Mouse (Mus musculus) thymus, postnatal 0 days (tissue): ENCODE results near the gene Pear1. TPM values are rescaled to one million over a fixed set of nuclear protein-coding genes. Genes with fewer than 3 reads are reported as not detected.
A peak's percentile ranks its signal among the peaks of the same experiment; 100 is the strongest.

Source experiments
- DNase-seq: peaks from one replicate; pipeline ENCODE4 v3.0.0-alpha.2; 2015; ENCODE audit warnings: low spot score
- polyA plus RNA-seq: library from polyadenylated mRNA; unstranded; fragments of >200 nt; fragmentation: Nextera tagmentation; extraction: Ambion mirVana; gene quantifications from 2 replicates; pipeline ENCODE4 v1.2.1, GENCODE M21; 2015

Pear1 gene
- polyA plus RNA-seq, 1 experiment from 2014 or later: 3.5 TPM

DNA sequence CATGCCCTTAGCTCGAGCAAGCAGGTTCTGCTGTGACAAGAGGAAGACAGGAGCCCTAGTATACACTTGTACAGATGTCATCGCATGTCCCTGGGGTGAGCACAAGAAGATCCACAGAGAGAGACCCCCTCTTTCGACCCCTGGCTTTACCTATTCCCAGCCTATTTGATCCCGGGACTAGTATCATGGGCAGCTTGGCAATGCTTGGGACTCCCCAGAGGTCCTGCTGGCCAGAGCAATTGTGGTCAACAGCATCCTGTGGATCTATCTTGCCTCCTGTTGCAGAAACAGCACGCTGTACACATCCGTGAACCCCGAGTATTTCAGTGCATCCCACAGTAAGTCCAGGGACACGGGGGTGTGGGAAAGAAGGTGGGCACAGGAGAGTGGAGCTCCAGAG, 12.8 kb downstream of the Pear1 start:
- DNase-seq: no peak

GRCm38 (mm10) chr3:87809322-87809962, 14.7 kb downstream of the Pear1 start:
- DNase-seq: no peak

GRCm38 (mm10) chr3:87804038-87804677, 19.9 kb downstream of the Pear1 start:
- DNase-seq: no peak

DNA sequence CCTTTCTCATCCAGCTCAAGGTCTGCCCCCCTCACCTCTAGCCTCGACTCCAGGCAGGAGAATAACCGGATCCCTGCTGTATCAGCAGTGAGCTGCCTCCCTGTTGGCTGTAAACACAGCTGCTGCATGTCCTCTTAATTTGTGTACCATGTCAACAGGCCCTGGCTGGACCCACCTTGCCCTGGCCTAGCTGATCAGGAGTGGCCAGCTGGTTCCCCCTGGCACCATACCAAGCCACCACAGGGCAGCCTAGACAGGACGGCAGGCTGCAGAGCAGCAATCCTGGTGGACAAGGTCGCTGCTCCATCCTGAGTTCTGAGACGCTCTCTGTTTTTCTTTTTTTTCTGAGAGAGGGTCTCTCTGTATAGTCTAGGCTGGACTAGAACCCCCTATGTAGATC, 22.4 kb downstream of the Pear1 start:
- no peak for DNase-seq

DNA sequence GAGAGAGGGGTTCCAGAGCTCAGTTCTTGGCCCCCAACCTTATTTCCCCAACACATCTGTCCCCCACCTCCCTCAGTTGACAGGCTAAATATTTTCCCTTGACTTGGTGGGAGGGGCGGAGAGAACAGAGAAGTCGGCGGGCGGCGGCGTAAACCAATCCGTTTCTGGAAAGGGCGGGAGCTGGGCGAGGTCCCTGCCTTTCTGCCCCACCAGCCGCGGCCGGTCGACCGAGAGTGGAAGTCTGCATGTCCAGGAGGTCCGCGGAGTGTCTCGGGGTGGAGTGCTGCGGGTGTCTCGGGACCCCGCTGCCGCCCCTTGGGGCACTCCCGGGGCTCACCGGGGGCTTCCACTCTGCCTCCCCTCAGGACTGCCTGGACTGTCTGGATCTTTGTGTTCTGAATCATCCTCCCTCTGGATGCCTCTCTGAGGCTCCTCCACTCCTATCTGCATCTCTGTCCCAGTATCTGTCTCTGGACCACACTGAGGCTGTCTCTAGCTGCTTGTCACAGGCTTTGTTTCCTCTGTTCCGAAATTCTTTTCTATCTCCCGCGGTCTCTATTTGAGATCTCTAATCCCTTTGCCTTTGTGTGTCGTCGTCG, 27.3 kb downstream of the Pear1 start, which contains the start of gene Insrr:
Insrr (plus strand) TSS at position 216 of the 599 bp plus-strand sequence.
- no peak for DNase-seq

DNA sequence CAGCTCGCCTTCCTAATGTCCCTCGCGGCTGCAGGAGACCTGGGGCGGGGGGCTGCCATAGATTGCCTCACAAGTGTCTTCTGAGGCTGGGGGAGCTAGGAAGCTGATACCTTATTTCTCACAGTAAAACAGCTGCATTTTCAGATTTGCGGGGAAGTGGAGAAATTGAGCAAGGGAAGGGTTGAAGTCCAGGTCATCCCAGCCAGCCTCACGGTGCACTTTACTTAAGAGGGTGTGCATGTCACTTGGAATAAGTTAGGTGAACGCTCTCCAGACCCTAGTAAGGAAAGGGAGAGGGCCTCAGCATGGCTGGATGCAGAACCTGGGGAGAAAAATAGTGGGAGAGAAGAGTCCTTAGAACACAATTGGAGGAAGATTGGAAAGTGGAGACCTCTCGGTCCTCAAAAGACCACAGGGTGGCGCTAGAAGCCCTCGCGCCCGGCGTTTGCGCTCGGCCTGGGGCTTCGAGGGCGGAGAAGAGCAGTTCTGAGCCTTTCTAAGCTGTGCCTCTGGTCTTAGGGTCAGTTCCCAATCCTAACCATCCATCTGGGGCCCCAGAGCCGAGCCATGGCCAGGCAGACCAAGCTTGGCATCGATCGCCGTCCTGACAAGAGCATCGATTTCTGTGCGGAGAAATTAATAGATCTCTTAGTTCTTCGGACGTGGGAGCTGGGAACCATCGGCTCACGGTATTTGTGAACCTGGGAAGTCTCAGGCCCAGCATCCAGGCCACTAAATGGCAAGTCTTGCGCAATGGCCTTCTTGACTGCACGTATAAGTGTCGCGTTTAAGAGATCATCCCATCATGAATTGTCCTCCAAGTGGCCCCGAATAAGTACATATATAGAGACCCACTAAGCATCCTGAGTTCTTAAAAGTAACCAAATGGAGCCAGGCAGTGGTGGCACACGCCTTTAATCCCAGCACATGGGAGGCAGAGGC, 28.5 kb downstream of the Pear1 start:
- DNase-seq: peak; percentile 62

GRCm38 (mm10) chr3:87794922-87795325, 29.2 kb downstream of the Pear1 start, which contains the start of gene Ntrk1:
TSS of gene Ntrk1 (minus strand) at chr3:87795162.
- no peak for DNase-seq

- DNase-seq: no peak
Measured at GRCm38 (mm10) chr3:87789768-87790167, 34.3 kb downstream of the Pear1 start.

- DNase-seq: no peak
Measured at GRCm38 (mm10) chr3:87789248-87789647, 34.9 kb downstream of the Pear1 start.

- DNase-seq: no peak
Measured at GRCm38 (mm10) chr3:87785626-87786214, 38.4 kb downstream of the Pear1 start.

GRCm38 (mm10) chr3:87785156-87785555, 39.0 kb downstream of the Pear1 start:
- DNase-seq: no peak

DNA sequence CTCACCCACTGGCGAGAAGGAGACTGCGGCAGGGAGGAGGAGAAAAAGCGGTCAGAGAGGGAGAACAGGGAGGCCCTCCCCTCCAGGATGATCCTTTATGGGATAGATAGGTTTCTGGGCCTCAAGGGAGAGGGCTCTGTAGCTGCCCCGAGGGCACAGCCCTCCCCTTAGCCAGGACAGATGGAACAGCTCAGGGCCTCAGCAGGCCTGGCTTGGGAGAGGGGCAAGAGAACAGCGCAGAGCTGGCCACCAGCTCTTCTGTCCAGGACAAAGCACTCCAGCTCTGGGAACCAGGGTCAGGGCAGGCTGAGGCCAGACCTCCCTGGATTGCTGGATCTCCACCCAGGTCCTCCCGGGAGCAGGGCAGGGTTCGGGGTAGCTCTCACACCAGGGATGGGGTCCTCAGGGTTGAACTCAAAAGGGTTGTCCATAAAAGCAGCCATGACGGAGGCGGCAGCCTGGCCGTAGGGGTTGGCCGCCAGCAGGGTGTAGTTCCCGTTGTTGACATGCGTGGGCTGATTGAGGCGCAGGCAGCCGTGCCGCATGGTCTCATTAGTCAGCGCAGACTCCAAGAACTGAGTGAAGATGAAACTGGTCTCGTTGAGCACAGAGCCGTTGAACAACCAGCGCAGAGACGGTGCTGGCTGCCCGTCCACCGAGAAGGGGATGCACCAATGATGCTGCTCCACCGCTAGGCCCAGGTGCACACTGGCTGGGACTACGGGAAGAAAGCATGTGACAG, 40.7 kb downstream of the Pear1 start:
- DNase-seq: no peak

GRCm38 (mm10) chr3:87779086-87779485, 45.0 kb downstream of the Pear1 start:
- DNase-seq: no peak

DNA sequence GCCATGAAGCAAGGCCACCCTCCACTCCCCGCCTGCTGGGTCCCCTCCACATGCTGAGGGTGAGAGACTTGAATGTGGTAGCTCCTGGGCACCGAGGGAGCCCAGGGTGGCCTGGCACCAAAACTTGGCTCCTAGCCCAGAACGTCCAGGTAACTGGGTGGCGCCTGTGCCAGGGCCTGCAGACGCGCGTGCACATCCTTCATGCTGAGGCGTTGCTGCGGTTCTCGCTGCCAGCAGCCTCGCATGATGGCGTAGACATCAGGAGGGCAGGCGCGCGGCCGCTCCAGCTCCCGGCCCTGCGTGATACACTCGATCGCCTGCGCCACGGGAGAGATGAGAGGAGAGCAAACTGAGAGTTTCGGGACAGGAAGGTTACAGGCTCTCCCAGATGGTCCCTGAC, 45.8 kb downstream of the Pear1 start:
- DNase-seq: no peak

- no peak for DNase-seq
Measured at GRCm38 (mm10) chr3:87771088-87771487, 53.0 kb downstream of the Pear1 start.

GRCm38 (mm10) chr3:87770280-87770679, 53.8 kb downstream of the Pear1 start:
- peak; percentile 77 for DNase-seq

- DNase-seq: no peak
Measured at GRCm38 (mm10) chr3:87769506-87769905, 54.6 kb downstream of the Pear1 start.

GRCm38 (mm10) chr3:87768844-87769243, 55.3 kb downstream of the Pear1 start:
- DNase-seq: peak; percentile 78

DNA sequence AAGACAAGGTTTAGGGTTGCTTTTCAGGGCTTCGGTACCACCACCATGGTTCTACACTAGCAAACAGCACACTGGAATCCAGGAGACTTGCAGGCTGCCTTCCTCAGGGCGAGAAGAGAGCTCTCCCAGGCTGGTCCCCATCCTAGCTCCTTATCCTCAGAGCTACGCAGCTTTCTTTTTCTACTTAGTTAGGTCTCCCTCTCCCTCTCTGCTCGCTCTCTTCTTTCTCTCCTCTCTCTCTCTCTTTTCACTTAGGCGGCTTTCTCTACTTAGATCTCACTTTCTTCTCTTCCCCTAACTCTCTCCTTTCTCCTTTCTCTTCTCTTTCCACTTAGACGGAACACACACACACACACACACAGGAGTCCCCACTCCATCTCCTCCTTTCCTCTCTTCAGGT, 55.7 kb downstream of the Pear1 start:
- no peak for DNase-seq

DNA sequence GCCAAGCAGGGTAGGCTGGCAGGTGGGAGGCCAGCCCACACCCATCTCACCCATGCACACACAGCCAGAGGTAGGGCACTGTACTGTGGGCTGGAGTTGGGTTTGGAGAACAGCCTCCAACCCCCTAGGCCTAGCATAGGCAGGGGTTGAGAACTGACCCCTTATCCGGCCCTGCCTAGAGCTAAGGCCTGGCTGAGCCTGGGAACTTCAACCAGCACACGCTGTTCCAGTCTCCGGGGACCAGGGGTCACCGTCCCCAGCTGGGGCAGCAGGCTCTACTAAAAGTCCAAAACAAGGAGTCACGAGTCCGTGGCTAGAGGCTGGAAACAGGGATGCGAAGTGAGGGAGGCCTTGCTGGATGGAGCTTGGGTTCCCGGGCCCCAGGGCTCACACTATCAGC, 56.3 kb downstream of the Pear1 start:
- no peak for DNase-seq
